Mouse (Mus musculus) stomach, embryonic 15.5 days (tissue): ENCODE data around the gene Gjb1. TPM values are rescaled to one million over a fixed set of nuclear protein-coding genes. Genes with fewer than 3 reads are reported as not detected.
A peak's percentile ranks its signal among the peaks of the same experiment; 100 is the strongest.

Experiments
- ATAC-seq: fragments of 200-750 bp; cut with Nextera tagmentation; 2 replicates; pipeline ENCODE4 v1.8.0; 2017; ENCODE audit warnings: low read depth, moderate number of reproducible peaks, moderate TSS enrichment; ENCODE audit not compliant: insufficient read depth, low FRiP score
- H3K27ac ChIP-seq: fragments of 300-500 bp; sonication (generic); 2 replicates; pipeline ENCODE4 v1.5.1; 2015; ENCODE audit warnings: mild to moderate bottlenecking, inconsistent platforms
- H3K27me3 ChIP-seq: fragments of 300-500 bp; sonication (generic); replicated peaks from 2 replicates; pipeline ENCODE4 v1.6.1; 2015; ENCODE audit warnings: inconsistent platforms
- H3K36me3 ChIP-seq: fragments of 300-500 bp; sonication (generic); 2 replicates; pipeline ENCODE4 v1.6.1; 2015; ENCODE audit warnings: inconsistent platforms
- H3K4me1 ChIP-seq: fragments of 300-500 bp; sonication (generic); 2 replicates; pipeline ENCODE4 v1.6.1; 2015; ENCODE audit warnings: inconsistent platforms
- H3K4me2 ChIP-seq: fragments of 300-500 bp; sonication (generic); 2 replicates; pipeline ENCODE4 v1.6.1; 2015; ENCODE audit warnings: mild to moderate bottlenecking, inconsistent platforms
- H3K4me3 ChIP-seq: fragments of 300-500 bp; sonication (generic); replicated peaks from 2 replicates; pipeline ENCODE4 v1.5.1; 2015; ENCODE audit warnings: inconsistent platforms
- H3K9ac ChIP-seq: fragments of 300-500 bp; sonication (generic); 2 replicates; pipeline ENCODE4 v1.6.1; 2015; ENCODE audit warnings: inconsistent platforms
- H3K9me3 ChIP-seq: fragments of 300-500 bp; sonication (generic); 2 replicates; pipeline ENCODE4 v1.6.1; 2016; ENCODE audit warnings: inconsistent platforms
- WGBS: fragments of 180-500 bp; shearing (Covaris S2); methylation state at CpG from one replicate; pipeline ENCODE4 v1.1.7; 2015; 5-methylcytosine and 5-hydroxymethylcytosine counted together
- polyA plus RNA-seq: library from polyadenylated mRNA; unstranded; fragments of >200 nt; fragmentation: Nextera tagmentation; extraction: Ambion mirVana; gene quantifications from 2 replicates; pipeline ENCODE4 v1.2.1, GENCODE M21; 2015

Gene Gjb1
- polyA plus RNA-seq, 1 experiment from 2014 or later, result 32.0 TPM

GRCm38 (mm10) chrX:101370573-101370972 lies 5.6 kb upstream of the Gjb1 start:
- no peak for ATAC-seq
- Histone ChIP-seq H3K27ac (no peak overlapping the region), H3K27me3 (no peaks in the 10 kb centered on the region), H3K4me2 (no peak overlapping the region), H3K4me1 (no peaks in the 10 kb centered on the region), H3K36me3 (no peaks in the 10 kb centered on the region), H3K9ac (no peak overlapping the region), H3K4me3 (no peak overlapping the region), H3K9me3 (no peaks in the 10 kb centered on the region)
- 56% methylated on average over 3 of the region's 3 CpGs for WGBS

GRCm38 (mm10) chrX:101372946-101373345 lies 3.2 kb upstream of the Gjb1 start:
- Histone ChIP-seq H3K27me3 (no peaks in the 10 kb centered on the region), H3K27ac (no peak overlapping the region), H3K4me1 (no peaks in the 10 kb centered on the region), H3K4me3 (no peak overlapping the region), H3K4me2 (no peak overlapping the region), H3K9me3 (no peaks in the 10 kb centered on the region), H3K9ac (no peak overlapping the region), H3K36me3 (no peaks in the 10 kb centered on the region)
- WGBS, result 65% methylated on average over 5 of the region's 5 CpGs
- ATAC-seq, result no peak

GRCm38 (mm10) chrX:101377076-101377475 lies 898 bp downstream of the Gjb1 start:
- Histone ChIP-seq H3K9me3 (no peaks in the 10 kb centered on the region), H3K9ac (no peak overlapping the region), H3K36me3 (no peaks in the 10 kb centered on the region), H3K27ac (no peak overlapping the region), H3K4me1 (no peaks in the 10 kb centered on the region), H3K27me3 (0 out of 2 replicates have a peak, but pooled peaks cover 4% of the 10 kb centered on the region), H3K4me3 (0 out of 2 replicates have a peak overlapping the region, but pooled peaks have one; percentile 6), H3K4me2 (no peak overlapping the region)
- ATAC-seq, result peak; percentile 81
- WGBS, result 57% methylated on average over 4 of the region's 4 CpGs

DNA sequence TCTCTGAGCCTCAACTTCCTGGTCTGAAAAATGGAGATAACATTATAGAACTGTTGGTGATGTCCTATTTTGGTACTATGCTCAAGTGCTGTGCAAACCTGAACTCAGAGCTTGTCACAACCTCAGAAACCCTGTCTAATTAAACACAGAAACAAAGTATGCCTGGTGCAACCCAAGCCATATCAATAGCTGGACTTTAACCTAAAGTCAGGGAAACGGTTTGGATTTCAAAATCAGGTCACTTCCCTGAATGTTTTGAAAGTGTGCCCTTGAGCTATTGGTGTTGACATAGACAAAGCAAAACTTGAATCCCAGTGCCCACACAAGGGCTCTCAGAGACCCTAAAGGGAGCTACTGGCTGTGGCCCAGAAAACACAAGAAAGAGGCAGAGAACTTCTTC lies 3.6 kb downstream of the Gjb1 start:
- Histone ChIP-seq H3K4me1 (no peaks in the 10 kb centered on the region), H3K27me3 (peaks cover 18% of the 10 kb centered on the region; the same call in 1 of the 2 replicates), H3K27ac (no peak overlapping the region), H3K9me3 (no peaks in the 10 kb centered on the region), H3K4me2 (no peak overlapping the region), H3K4me3 (no peak overlapping the region), H3K36me3 (no peaks in the 10 kb centered on the region), H3K9ac (no peak overlapping the region)
- ATAC-seq, result no peak
- 62% methylated on average over 1 of the region's 1 CpGs for WGBS

GRCm38 (mm10) chrX:101383455-101383854 lies 7.3 kb downstream of the Gjb1 start:
- no peaks in the 10 kb centered on the region for H3K9me3 ChIP-seq
- no peak; the same call in 1 of the 2 replicates for ATAC-seq
- 38% methylated on average over 18 of the region's 18 CpGs for WGBS
- no peak overlapping the region for H3K4me2 ChIP-seq
- H3K9ac ChIP-seq, result no peak overlapping the region
- H3K4me1 ChIP-seq, result no peaks in the 10 kb centered on the region
- peaks cover 18% of the 10 kb centered on the region for H3K27me3 ChIP-seq
- no peaks in the 10 kb centered on the region for H3K36me3 ChIP-seq
- H3K4me3 ChIP-seq, result no peak overlapping the region
- no peak overlapping the region for H3K27ac ChIP-seq

- Histone ChIP-seq H3K27ac (no peak overlapping the region), H3K9ac (no peak overlapping the region), H3K4me1 (no peaks in the 10 kb centered on the region), H3K4me2 (peak overlapping the region; percentile 43), H3K27me3 (peaks cover 18% of the 10 kb centered on the region), H3K9me3 (no peaks in the 10 kb centered on the region), H3K36me3 (no peaks in the 10 kb centered on the region), H3K4me3 (no peak overlapping the region)
- no peak for ATAC-seq
- 20% methylated on average over 31 of the region's 32 CpGs for WGBS
Observed at GRCm38 (mm10) chrX:101384439-101385137, 8.4 kb downstream of the Gjb1 start.

DNA sequence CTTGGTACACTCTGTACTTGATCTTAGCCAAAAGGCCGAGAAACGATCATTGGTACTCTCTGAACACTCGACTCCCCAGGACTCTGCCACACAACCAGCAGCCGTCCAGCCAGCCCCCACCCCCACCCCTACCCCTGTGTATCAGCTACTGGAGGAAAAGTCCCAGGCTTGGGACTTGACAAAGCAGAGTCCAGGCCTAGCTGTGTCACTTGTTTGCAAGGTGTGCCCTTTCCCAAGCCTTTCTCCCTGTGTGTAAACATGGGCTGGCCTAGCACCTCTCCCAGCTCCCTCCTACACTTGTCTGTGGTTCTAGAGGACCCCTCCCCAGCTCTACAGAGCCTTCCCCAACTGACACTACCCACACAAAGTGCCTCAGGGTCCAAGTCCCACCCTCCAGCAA lies 10.0 kb downstream of the Gjb1 start:
- H3K27me3 ChIP-seq, result peaks cover 18% of the 10 kb centered on the region

GRCm38 (mm10) chrX:101388866-101389537 lies 12.8 kb downstream of the Gjb1 start:
- no peak overlapping the region for H3K9ac ChIP-seq
- peaks cover 4% of the 10 kb centered on the region for H3K27me3 ChIP-seq
- H3K36me3 ChIP-seq, result no peaks in the 10 kb centered on the region
- no peak overlapping the region for H3K27ac ChIP-seq
- H3K4me3 ChIP-seq, result no peak overlapping the region
- H3K9me3 ChIP-seq, result no peaks in the 10 kb centered on the region
- no peak overlapping the region for H3K4me2 ChIP-seq
- WGBS, result 68% methylated on average over 5 of the region's 5 CpGs
- no peak for ATAC-seq
- H3K4me1 ChIP-seq, result no peaks in the 10 kb centered on the region

More for the DNA sequence above, 10.0 kb downstream of the Gjb1 start:
- Histone ChIP-seq H3K27ac (no peak overlapping the region), H3K36me3 (no peaks in the 10 kb centered on the region), H3K4me3 (no peak overlapping the region), H3K4me1 (no peaks in the 10 kb centered on the region), H3K9me3 (no peaks in the 10 kb centered on the region), H3K4me2 (no peak overlapping the region), H3K9ac (no peak overlapping the region)
- no peak; the same call in 1 of the 2 replicates for ATAC-seq
- WGBS, result 26% methylated on average over 4 of the region's 4 CpGs

GRCm38 (mm10) chrX:101394341-101394740 lies 18.2 kb downstream of the Gjb1 start:
- no peaks in the 10 kb centered on the region for H3K36me3 ChIP-seq
- peaks cover 8% of the 10 kb centered on the region; the same call in 1 of the 2 replicates for H3K27me3 ChIP-seq
- no peaks in the 10 kb centered on the region for H3K9me3 ChIP-seq
- no peak for ATAC-seq
- WGBS, result 48% methylated on average over 2 of the region's 2 CpGs
- H3K9ac ChIP-seq, result no peak overlapping the region
- no peak overlapping the region for H3K27ac ChIP-seq
- H3K4me1 ChIP-seq, result no peaks in the 10 kb centered on the region
- no peak overlapping the region for H3K4me3 ChIP-seq
- H3K4me2 ChIP-seq, result no peak overlapping the region

DNA sequence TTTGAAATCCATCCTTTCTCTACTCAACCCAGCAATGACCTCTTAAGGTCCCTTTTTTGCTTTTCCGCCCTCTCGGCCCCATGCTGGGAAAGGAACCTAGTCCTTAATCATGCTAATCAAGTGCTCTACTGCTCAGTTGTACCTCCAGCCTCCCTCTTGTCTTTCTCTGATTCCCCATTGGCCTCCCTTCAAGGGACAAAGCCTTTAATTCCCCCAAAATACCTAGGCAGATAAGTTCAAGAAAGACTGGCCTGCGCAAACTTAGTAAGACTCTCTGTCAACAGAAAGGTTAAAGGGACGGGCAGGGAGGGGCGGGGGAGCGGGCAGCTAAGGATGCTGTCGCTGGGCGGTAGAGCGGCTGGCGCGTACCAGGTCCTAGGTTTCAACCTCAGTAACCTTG lies 20.3 kb downstream of the Gjb1 start:
- WGBS, result 29% methylated on average over 11 of the region's 11 CpGs
- Histone ChIP-seq H3K4me1 (no peaks in the 10 kb centered on the region), H3K27me3 (peaks cover 8% of the 10 kb centered on the region; the same call in 1 of the 2 replicates), H3K4me2 (no peak overlapping the region), H3K27ac (no peak overlapping the region), H3K9me3 (no peaks in the 10 kb centered on the region), H3K4me3 (no peak overlapping the region), H3K36me3 (no peaks in the 10 kb centered on the region), H3K9ac (no peak overlapping the region)
- ATAC-seq, result no peak

DNA sequence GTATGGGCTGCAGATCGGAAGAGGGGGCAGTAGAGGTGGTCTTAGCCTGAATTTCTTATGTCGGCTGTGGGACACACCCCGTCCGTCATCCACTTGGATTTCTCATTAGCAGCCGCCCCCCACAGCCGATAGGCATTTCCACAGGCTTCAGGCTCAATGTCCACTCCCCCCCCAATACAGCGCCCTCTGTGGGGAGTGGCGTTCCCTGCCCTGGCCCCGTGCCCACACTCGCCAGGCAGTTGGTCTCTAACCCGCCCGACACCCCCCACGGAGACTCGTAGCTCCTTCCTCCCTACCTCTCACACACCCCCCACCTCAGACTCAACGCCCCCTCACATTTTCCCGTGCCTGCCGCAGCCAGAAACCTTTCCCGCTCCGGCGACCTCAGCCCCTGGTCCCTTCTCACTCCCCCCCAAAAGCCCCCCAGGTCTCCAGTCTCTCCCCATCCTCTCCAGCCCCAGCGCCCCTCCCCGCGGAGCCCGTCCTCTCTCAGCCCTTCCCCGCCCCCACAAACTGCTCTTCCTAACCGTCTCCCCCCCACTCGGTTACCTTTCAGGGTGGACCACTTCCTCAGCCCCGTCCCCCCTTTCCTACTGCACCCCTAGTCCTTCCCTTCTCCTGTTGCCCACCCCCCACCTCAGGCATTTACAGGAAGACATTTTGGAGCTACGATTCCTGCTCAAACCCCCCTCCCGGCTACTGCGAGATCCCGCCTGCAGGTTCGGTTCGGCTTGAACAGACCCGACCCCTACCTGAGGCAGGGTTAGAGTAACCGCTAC lies 43.0 kb downstream of the Gjb1 start:
- Histone ChIP-seq H3K4me2 (peak overlapping the region; percentile 53), H3K27me3 (no peaks in the 10 kb centered on the region), H3K4me3 (peak overlapping the region; percentile 58), H3K4me1 (peaks cover 8% of the 10 kb centered on the region; the same call in 1 of the 2 replicates), H3K36me3 (no peaks in the 10 kb centered on the region), H3K9me3 (no peaks in the 10 kb centered on the region), H3K9ac (peak overlapping the region; percentile 56), H3K27ac (peak overlapping the region; percentile 54; the same call in 1 of the 2 replicates)
- 23% methylated on average over 33 of the region's 36 CpGs for WGBS
- ATAC-seq, result no peak
